ENCODE assay signal across 11 mouse cellular contexts in the genomic region with DNA sequence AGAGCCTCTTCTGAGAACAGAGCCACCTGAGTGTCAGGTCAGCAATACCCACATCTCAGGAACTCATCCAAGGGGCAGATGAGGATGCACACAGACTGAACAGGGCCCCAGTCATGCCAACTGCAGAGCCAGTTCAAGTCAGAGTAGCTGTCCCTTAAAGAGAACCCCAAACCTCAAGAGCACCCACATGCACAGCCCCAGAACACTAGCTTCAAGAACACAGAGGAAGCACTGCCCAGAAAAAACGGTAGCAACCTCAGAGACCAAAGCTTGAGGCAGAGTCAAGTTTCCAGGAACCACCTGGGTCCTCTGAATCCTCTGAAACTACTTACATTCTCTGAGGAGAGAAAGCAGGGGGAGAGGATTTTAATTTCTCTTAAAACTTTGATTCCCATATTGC. TPM values are rescaled to one million over a fixed set of nuclear protein-coding genes. Genes with fewer than 3 reads are reported as not detected.
DNase-seq lines count a peak whose midpoint lies in the region; ATAC-seq and TF ChIP-seq lines count a peak whose summit lies in the region.
"Had no signal": no experiment of that assay in that cellular context is flagged by ENCODE, and none has a peak within 500 bp of the region (broad histone marks: within the 10 kb centered on the region; RNA-seq: fewer than 3 reads in every experiment).

No protein-coding gene starts in this region.

- peak overlapping the region; percentile 59 for H3K4me3 ChIP-seq in cerebellum, adult 2 months (replicated peaks; ENCODE audit: insufficient read depth, low read depth, low read length)
- 0 out of 2 replicates have a peak overlapping the region, but pooled peaks have one; percentile 4 for H3K4me3 ChIP-seq in lung, embryonic 15.5 days
- H3K4me3 ChIP-seq in lung, adult 2 months (replicated peaks; ENCODE audit: extremely low read depth, low read depth, low read length) = no peak overlapping the region
- no peak overlapping the region for H3K4me3 ChIP-seq in limb, embryonic 14.5 days (replicated peaks; ENCODE audit: low read length)

- peaks cover 41% of the 10 kb centered on the region for H3K4me1 ChIP-seq in cerebellum, adult 2 months (ENCODE audit: control insufficient read depth, insufficient read depth, low read length)
- peaks cover 37% of the 10 kb centered on the region for H3K4me1 ChIP-seq in lung, embryonic 15.5 days
- H3K4me1 ChIP-seq in lung, adult 2 months (ENCODE audit: control insufficient read depth, insufficient read depth, low read length) = peaks cover 16% of the 10 kb centered on the region
- H3K4me1 ChIP-seq in limb, embryonic 14.5 days (ENCODE audit: control insufficient read depth, insufficient read depth, low read length) = peaks cover 23% of the 10 kb centered on the region

- H3K9me3 ChIP-seq in lung, embryonic 15.5 days = no peaks in the 10 kb centered on the region
- no peaks in the 10 kb centered on the region for H3K9me3 ChIP-seq in limb, embryonic 14.5 days (ENCODE audit: control insufficient read depth, low read length)

- TF ChIP-seq CTCF in cerebellum, adult 2 months (IDR thresholded peaks at IDR 0.05; ENCODE audit: borderline replicate concordance, insufficient read depth, low read depth, low read length) = no peak
- no peak for TF ChIP-seq CTCF in lung, adult 2 months (IDR thresholded peaks at IDR 0.05; ENCODE audit: insufficient read depth, low read length)

- no peak for DNase-seq in cerebellum, adult 2 months
- DNase-seq in cerebellum, postnatal 36 days = no peak
- no peak for DNase-seq in lung, adult 2 months
- DNase-seq in limb, embryonic 14.5 days (ENCODE audit: low spot score) = no peak
- DNase-seq in thymus, postnatal 25 days = peak; percentile 61
- DNase-seq in adrenal gland, postnatal 4 days (ENCODE audit: low spot score in 2 of 2) = no peak
- no peak for DNase-seq in frontal cortex, adult 2 months (ENCODE audit: extremely low spot score in 1 of 2, low spot score in 1 of 2)

- H3K27me3 ChIP-seq in cerebellum, adult 2 months (ENCODE audit: control insufficient read depth, insufficient read depth, low read length) = no peaks in the 10 kb centered on the region
- H3K27me3 ChIP-seq in lung, embryonic 15.5 days = no peaks in the 10 kb centered on the region
- no peaks in the 10 kb centered on the region for H3K27me3 ChIP-seq in limb, embryonic 14.5 days (ENCODE audit: control insufficient read depth, insufficient read depth, low read length)

- H3K27ac ChIP-seq in cerebellum, adult 2 months (ENCODE audit: insufficient read depth, low read length) = no peak overlapping the region
- H3K27ac ChIP-seq in lung, embryonic 15.5 days = no peak overlapping the region
- H3K27ac ChIP-seq in limb, embryonic 14.5 days (replicated peaks; ENCODE audit: low read depth, low read length) = no peak overlapping the region

- peak overlapping the region; percentile 81 for H3K4me2 ChIP-seq in lung, embryonic 15.5 days
- H3K4me2 ChIP-seq in limb, embryonic 14.5 days (replicated peaks; ENCODE audit: low read depth, low read length, severe bottlenecking) = peak overlapping the region; percentile 77

- peak overlapping the region; percentile 74 for H3K9ac ChIP-seq in lung, embryonic 15.5 days
- H3K9ac ChIP-seq in limb, embryonic 14.5 days (ENCODE audit: low read depth, low read length, severe bottlenecking) = no peak overlapping the region

- TF ChIP-seq POLR2A in cerebellum, adult 2 months (IDR thresholded peaks at IDR 0.05; ENCODE audit: borderline replicate concordance, insufficient read depth, low read length) = no peak
- TF ChIP-seq POLR2A in lung, adult 2 months (IDR thresholded peaks at IDR 0.05; ENCODE audit: borderline replicate concordance, extremely low read depth, low read depth, low read length) = no peak
- TF ChIP-seq POLR2A in limb, embryonic 14.5 days (IDR thresholded peaks at IDR 0.05; ENCODE audit: borderline replicate concordance, extremely low read depth, insufficient read depth, insufficient read length) = no peak

- whole genome bisulfite sequencing in cerebellum, adult 2 months = 5% methylated on average over 1 of the region's 1 CpGs
- 20% methylated on average over 1 of the region's 1 CpGs for WGBS in lung, embryonic 15.5 days
- 15% methylated on average over 1 of the region's 1 CpGs for WGBS in lung, adult 2 months
- WGBS in limb, embryonic 14.5 days = 32% methylated on average over 1 of the region's 1 CpGs

- ATAC-seq in lung, embryonic 15.5 days (ENCODE audit: borderline replicate concordance, extremely low read depth, low FRiP score, low TSS enrichment) = no peak
- no peak for ATAC-seq in limb, embryonic 14.5 days (ENCODE audit: low FRiP score, low read depth)
- ATAC-seq: activated CD4-positive, CD25-positive, alpha-beta regulatory T cell, adult 4 months had no signal

- peaks cover 9% of the 10 kb centered on the region for H3K36me3 ChIP-seq in lung, embryonic 15.5 days
- H3K36me3 ChIP-seq in limb, embryonic 14.5 days (ENCODE audit: control insufficient read depth, insufficient read depth, low read length) = peaks cover 15% of the 10 kb centered on the region

RNA-seq across cellular contexts. Expression of gene Zdhhc8, which starts 1.5 kb away (rescaled TPM):
- polyA plus RNA-seq in cerebellum, adult 2 months (2012; rRNA removed) = 74.0 and 85.3 TPM in 2 replicates
- polyA plus RNA-seq in lung, embryonic 15.5 days (2015; fragmentation: Nextera tagmentation; extraction: Ambion mirVana) = 19.7 and 20.6 TPM in 2 replicates
- 98.7 and 124 TPM in 2 replicates for polyA plus RNA-seq in lung, adult 2 months (2012; rRNA removed)
- 68.2 and 103 TPM in 2 replicates for polyA plus RNA-seq in limb, embryonic 14.5 days (2012; rRNA removed)
- 23.1 and 25.3 TPM in 2 replicates for polyA plus RNA-seq in limb, embryonic 14.5 days (2014; fragmentation: Nextera tagmentation; extraction: Ambion mirVana)
- total RNA-seq in adrenal gland, postnatal 4 days (2021) = 10 to 100 TPM; 26.7 to 27.0 TPM
- polyA plus RNA-seq in frontal cortex, adult 2 months (2012; rRNA removed) = 142 and 152 TPM in 2 replicates

RNA-seq across cellular contexts. Expression of gene Trmt2a, which starts 15.0 kb away (rescaled TPM):
- 96.0 and 99.5 TPM in 2 replicates for polyA plus RNA-seq in cerebellum, adult 2 months (2012; rRNA removed)
- 103 and 106 TPM in 2 replicates for polyA plus RNA-seq in lung, embryonic 15.5 days (2015; fragmentation: Nextera tagmentation; extraction: Ambion mirVana)
- polyA plus RNA-seq in lung, adult 2 months (2012; rRNA removed) = 41.9 and 55.2 TPM in 2 replicates
- 108 and 117 TPM in 2 replicates for polyA plus RNA-seq in limb, embryonic 14.5 days (2012; rRNA removed)
- 83.6 and 87.2 TPM in 2 replicates for polyA plus RNA-seq in limb, embryonic 14.5 days (2014; fragmentation: Nextera tagmentation; extraction: Ambion mirVana)
- 10 to 100 TPM; 55.7 to 58.8 TPM for total RNA-seq in adrenal gland, postnatal 4 days (2021)
- 76.5 and 77.2 TPM in 2 replicates for polyA plus RNA-seq in frontal cortex, adult 2 months (2012; rRNA removed)

RNA-seq across cellular contexts. Expression of gene Ranbp1, which starts 15.1 kb away (rescaled TPM):
- polyA plus RNA-seq in cerebellum, adult 2 months (2012; rRNA removed) = 96.2 and 104 TPM in 2 replicates
- polyA plus RNA-seq in lung, embryonic 15.5 days (2015; fragmentation: Nextera tagmentation; extraction: Ambion mirVana) = 580 and 615 TPM in 2 replicates
- 31.5 and 34.8 TPM in 2 replicates for polyA plus RNA-seq in lung, adult 2 months (2012; rRNA removed)
- polyA plus RNA-seq in limb, embryonic 14.5 days (2012; rRNA removed) = 164 and 276 TPM in 2 replicates
- polyA plus RNA-seq in limb, embryonic 14.5 days (2014; fragmentation: Nextera tagmentation; extraction: Ambion mirVana) = 524 and 542 TPM in 2 replicates
- 100 to 1,000 TPM; 167 to 187 TPM for total RNA-seq in adrenal gland, postnatal 4 days (2021)
- 108 and 116 TPM in 2 replicates for polyA plus RNA-seq in frontal cortex, adult 2 months (2012; rRNA removed)

RNA-seq across cellular contexts. Expression of gene Ccdc188, which starts 15.8 kb away (rescaled TPM):
- polyA plus RNA-seq in cerebellum, adult 2 months (2012; rRNA removed) = not detected in 2 replicates
- not detected in 2 replicates for polyA plus RNA-seq in lung, embryonic 15.5 days (2015; fragmentation: Nextera tagmentation; extraction: Ambion mirVana)
- polyA plus RNA-seq in lung, adult 2 months (2012; rRNA removed) = not detected in 2 replicates
- not detected in 2 replicates for polyA plus RNA-seq in limb, embryonic 14.5 days (2012; rRNA removed)
- not detected in 2 replicates for polyA plus RNA-seq in limb, embryonic 14.5 days (2014; fragmentation: Nextera tagmentation; extraction: Ambion mirVana)
- total RNA-seq in adrenal gland, postnatal 4 days (2021) = not detected
- not detected in 2 replicates for polyA plus RNA-seq in frontal cortex, adult 2 months (2012; rRNA removed)
- polyA plus RNA-seq: activated CD4-positive, CD25-positive, alpha-beta regulatory T cell, adult 4 months; neural tube, embryonic 11.5 days; urinary bladder, adult 2 months had no signal

RNA-seq across cellular contexts. Expression of gene Gm49776, which starts 24.7 kb away (rescaled TPM):
- polyA plus RNA-seq in cerebellum, adult 2 months (2012; rRNA removed) = 0.47 TPM in 1 of 2 replicates, not detected in the other
- polyA plus RNA-seq in lung, embryonic 15.5 days (2015; fragmentation: Nextera tagmentation; extraction: Ambion mirVana) = 2.1 and 2.4 TPM in 2 replicates
- polyA plus RNA-seq in lung, adult 2 months (2012; rRNA removed) = 0.34 TPM in 1 of 2 replicates, not detected in the other
- 0.53 TPM in 1 of 2 replicates, not detected in the other for polyA plus RNA-seq in limb, embryonic 14.5 days (2012; rRNA removed)
- 3.4 TPM in 1 of 2 replicates, not detected in the other for polyA plus RNA-seq in limb, embryonic 14.5 days (2014; fragmentation: Nextera tagmentation; extraction: Ambion mirVana)
- not detected for total RNA-seq in adrenal gland, postnatal 4 days (2021)
- 0.55 TPM in 1 of 2 replicates, not detected in the other for polyA plus RNA-seq in frontal cortex, adult 2 months (2012; rRNA removed)
- polyA plus RNA-seq: activated CD4-positive, CD25-positive, alpha-beta regulatory T cell, adult 4 months; urinary bladder, adult 2 months had no signal

Comparison
In these comparisons a context has a peak if more than half of its experiments do, and no peak if none do; other contexts are left out.
1. H3K4me3 ChIP-seq: peak in cerebellum, adult 2 months (single experiment) and lung, embryonic 15.5 days (single experiment); none in lung, adult 2 months (single experiment) and limb, embryonic 14.5 days (single experiment).